Mouse (Mus musculus) cerebellum, adult 9-11 months (tissue): ENCODE results near the gene Snrnp70.

Experiments used
- DNase-seq: peaks from one replicate; pipeline ENCODE4 v3.0.0; 2022

Snrnp70 gene

GRCm38 (mm10) chr7:45335056-45335455 is 60.5 kb downstream of the Snrnp70 start, which contains the start of gene Hrc:
Gene Hrc (plus strand): TSS chr7:45335290.
- DNase-seq: no peak

- DNase-seq: no peak
These were observed 60.9 kb downstream of the Snrnp70 start for GRCm38 (mm10) chr7:45334605-45335004.

- DNase-seq: peak; percentile 70
These were observed 62.0 kb downstream of the Snrnp70 start, which contains the start of gene Trpm4 for GRCm38 (mm10) chr7:45333431-45333982. Gene Trpm4 (minus strand): TSS chr7:45333780.

- peak; percentile 60 for DNase-seq
These were observed 62.7 kb downstream of the Snrnp70 start for GRCm38 (mm10) chr7:45332685-45333425.

- DNase-seq: no peak
These were observed 64.0 kb downstream of the Snrnp70 start for GRCm38 (mm10) chr7:45331502-45331901.

GRCm38 (mm10) chr7:45328841-45329475 is 66.6 kb downstream of the Snrnp70 start:
- no peak for DNase-seq
